Mouse (Mus musculus): ENCODE results near the gene Olfr596.
"Not testable (repeated sequence)": the region's sequence is repeated elsewhere in the genome, so short reads cannot be mapped to it uniquely, and the experiment has no call there.

The Olfr596 gene

DNA sequence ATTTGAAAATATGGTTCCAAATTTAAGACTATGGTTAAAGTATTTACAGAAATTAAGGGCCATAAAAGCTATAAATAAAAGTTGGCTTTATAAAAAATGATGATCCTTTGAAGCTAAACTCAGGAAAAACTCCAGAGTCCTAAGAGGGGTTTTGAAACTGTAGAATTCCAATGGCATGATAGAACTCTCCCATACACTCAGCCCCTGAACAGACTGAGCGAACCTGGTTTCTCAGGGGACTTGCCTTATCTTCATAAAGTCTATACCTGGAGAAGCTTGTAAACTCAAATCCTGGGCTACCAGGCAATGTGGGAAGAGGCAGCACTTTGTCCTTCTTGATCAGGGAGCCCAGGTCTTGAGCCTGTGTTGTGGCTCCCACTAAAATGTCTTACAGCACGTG lies at the start of gene Olfr596:
TSS of gene Olfr596 (plus strand) at position 301 of the 400 bp plus-strand sequence.
- not testable (repeated sequence) for DNase-seq (ENCODE audit: low read depth, low spot score)

- not testable (repeated sequence) for DNase-seq (ENCODE audit: low read depth, low spot score)
Observed at GRCm38 (mm10) chr7:103316015-103316414, 10.6 kb downstream of the Olfr596 start, which contains the start of gene Olfr597. Olfr597 (plus strand) TSS chr7:103316315.

DNA sequence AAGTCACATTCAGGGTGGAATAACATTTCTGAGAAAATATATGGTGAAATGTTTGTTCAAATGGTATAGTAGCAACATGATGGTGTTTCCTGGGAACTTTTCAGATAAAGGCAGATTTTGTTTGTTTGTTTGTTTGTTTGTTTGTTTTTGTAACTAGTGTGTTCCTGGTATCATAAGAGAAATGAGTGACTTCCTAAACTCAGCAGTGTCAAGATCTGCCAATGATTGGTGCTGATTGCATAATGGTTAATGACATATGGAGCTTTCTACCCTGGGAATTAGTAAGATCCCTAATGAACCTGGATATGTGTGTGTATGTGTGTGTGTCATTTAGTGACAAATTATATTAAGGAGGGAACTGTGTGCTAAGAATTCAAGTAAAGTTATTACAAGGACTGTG lies 17.8 kb downstream of the Olfr596 start, which contains the start of gene Olfr598:
TSS of gene Olfr598 (plus strand) at position 301 of the 400 bp plus-strand sequence.
- DNase-seq (ENCODE audit: low read depth, low spot score), result no peak

DNA sequence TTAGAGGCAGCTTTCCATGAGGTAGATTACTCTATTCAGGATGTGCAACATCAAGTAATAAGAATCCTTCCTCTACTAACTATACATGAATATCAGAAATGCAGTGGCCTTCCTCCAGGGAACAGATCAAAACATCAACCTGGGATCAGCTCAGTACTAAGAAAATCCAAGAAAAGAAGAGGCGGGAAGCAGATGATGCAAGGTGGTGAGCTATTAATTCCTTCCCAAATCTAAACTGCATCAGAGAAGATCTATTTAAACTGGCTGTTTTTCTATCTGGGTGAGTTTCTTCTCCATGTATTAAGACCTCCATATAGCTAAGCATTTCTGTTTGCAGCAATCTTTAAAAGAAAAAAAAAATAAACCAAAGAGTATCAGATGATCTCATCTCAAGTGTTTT lies 30.2 kb downstream of the Olfr596 start, which contains the start of gene Olfr599:
TSS of gene Olfr599 (plus strand) at position 301 of the 400 bp plus-strand sequence.
- DNase-seq (ENCODE audit: low read depth, low spot score), result no peak

DNA sequence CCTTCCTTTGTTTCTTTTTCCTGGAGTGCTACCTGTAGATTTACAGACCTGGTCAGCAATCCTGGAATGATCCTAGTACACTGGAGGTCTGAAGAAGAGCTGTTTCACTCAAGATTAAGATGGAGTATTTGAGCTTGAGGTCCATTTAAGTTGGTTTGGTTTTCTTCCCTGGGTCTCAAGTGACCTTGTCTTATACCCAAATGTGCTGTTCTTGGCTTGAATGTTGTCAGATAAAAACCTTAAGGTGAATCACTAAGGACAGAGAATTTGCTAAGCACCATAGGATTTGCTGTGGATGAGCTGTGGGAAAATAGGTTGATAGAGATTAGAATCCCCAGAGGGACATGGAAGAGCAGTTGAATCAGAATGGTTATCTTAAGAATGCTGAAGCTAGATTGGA lies 44.1 kb downstream of the Olfr596 start, which contains the start of gene Olfr600:
TSS of gene Olfr600 (minus strand) at position 101 of the 400 bp plus-strand sequence.
- no peak for DNase-seq (ENCODE audit: low read depth, low spot score)
